Mouse (Mus musculus) inflammation-experienced regulatory T-cells, adult 6 months (primary cell): ENCODE data around the gene Rfx4. TPM values are rescaled to one million over a fixed set of nuclear protein-coding genes. Genes with fewer than 3 reads are reported as not detected.

Experiments used
- ATAC-seq: one replicate; pipeline ENCODE4 v1.8.0; 2017
- polyA plus RNA-seq, 3 experiments: library from polyadenylated mRNA; unstranded; fragments of 100-300 nt; shearing (Covaris generic); gene quantifications; one replicate each; pipeline ENCODE4 v1.2.1; 2017

Gene Rfx4
- polyA plus RNA-seq: under 1 TPM in 1 of 3 experiments, not detected in 2; 0.18 TPM

- ATAC-seq: no peak
Measured at GRCm38 (mm10) chr10:84755786-84756203, at the start of gene Rfx4. Gene Rfx4 (plus strand): TSS chr10:84756062.

DNA sequence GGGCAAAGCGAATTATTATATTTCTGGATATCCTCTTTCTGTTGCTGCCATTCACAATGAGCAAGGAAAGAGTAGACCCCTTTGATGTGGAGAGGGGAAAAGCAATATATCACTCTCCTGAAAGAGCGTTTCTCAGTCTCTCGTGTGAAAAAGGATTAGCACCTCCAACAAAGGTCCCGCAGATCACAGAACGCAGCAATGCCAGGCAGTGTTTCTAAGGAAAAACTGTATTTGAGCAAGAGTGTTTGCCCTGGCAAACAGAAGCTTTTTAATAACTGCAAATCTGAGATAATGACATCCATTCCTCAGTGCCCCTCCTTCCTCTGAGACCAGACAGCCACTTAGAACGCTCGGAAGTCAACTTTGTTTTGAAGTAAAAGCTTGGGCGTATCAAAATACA lies 49.3 kb upstream of the Rfx4 start:
- ATAC-seq: no peak

DNA sequence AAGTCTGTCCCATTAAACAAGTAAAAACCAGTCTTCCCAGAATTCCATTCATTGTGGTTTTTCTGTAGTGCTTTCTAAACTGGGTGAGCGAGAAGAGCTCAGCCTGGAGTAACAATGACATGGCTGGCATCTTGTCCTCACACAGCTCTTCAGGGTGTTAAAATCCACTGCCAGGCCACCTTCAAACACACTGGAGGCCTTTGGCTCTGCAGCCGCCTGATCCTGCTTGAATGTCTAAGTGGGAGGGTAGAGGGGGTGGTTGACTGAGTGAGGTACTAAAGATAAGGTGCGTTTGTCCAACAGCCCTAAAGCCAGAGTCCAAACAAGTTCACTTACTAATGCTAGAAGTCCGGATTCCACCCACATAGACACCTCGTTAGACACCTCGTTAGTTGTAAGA lies 48.6 kb upstream of the Rfx4 start:
- no peak for ATAC-seq

DNA sequence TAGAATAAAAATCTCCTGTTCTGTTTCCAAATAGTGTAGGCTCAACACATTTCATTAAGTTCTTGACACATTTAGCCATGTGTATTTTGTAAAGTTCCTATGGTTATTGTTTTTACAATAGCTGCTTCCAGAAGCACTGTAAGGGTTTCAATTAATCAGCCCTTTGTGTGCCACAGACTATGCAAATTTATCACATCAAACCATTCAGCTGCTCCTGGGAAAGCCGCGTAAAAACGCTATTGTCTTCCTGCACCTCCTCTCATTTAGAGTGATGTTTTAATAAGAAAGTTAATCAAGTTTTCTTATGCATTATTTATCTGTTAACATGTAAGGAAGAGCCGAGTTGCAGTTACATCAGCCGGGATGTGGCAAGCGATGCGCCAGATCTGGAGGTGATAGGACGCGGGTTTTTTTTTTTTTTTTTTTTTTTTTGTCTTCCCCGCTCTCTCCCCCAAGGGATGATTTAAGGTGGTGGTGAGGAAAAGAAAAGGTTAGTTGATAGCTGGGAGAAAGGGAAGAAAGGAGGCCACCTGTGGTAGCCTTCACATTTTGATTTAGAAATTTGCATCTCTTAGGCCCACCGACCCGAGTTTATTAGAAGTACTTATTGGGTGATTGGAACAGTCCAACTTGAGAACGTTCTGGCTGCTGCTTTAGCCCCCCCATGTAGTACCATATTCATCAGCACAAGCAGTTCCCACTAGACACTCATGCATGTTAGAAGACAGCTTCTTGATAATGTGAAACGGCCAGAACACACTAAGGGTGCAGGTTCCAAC lies 47.9 kb upstream of the Rfx4 start:
- ATAC-seq: no peak

GRCm38 (mm10) chr10:84710192-84710591 lies 45.7 kb upstream of the Rfx4 start:
- no peak for ATAC-seq

GRCm38 (mm10) chr10:84710827-84711226 lies 45.0 kb upstream of the Rfx4 start:
- no peak for ATAC-seq

DNA sequence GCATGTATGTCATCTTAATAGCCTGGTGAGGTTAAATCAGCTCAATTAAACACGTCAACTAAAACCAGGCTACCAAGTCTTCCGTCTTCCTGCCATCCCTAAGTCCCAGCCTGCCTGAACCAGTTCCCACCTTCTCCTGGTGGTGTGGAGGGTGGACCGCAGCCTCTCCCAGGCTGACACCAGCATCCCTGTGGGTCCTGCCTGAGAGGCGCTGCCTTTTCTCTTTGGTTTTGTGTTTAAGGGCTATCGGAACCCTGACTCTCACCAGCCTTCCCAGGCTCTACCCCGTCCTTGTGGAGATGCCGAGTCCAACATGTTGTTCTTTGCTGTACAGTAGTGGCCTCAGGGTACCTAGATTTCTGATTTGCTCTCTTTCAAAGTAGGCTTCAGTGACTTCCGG lies 44.4 kb upstream of the Rfx4 start:
- ATAC-seq: no peak

DNA sequence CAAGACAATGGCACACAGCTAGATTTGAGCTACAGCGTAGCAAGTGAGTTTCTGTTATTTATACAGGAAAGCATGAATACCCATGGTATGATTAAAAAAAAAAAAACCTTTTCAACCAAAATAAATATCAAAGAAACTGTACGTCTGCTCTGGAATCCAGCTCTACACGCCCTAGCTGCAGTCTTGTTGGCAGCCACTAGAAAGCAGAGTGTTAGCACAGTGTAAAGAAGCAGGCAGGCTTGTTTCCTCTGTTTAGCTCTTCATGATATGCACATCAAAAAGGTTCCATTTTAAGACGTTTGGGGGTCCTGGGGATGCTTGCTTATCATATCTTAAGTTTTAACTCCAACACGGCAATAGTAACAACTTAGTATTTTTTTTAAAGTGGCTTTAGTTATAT lies 43.9 kb upstream of the Rfx4 start:
- ATAC-seq: no peak

DNA sequence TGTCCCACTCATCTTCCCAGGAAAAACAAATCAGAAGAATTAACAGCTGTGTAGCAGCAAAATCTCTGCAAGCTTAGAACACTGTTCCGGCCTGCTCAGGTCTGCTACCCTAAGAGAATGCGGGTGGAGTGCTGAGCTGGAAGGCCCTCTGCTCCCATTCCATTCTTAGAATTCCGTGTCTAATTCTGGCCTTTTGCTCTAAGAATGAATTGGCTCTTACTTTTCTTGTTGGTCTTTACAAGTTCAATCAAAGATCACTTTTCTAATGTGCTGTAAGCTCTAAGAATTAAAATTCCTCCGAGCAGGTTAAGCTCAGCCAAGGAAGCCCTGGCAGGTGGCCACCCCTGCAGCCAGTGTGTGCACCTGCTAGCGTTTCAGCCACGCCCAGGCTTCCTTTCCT lies 43.3 kb upstream of the Rfx4 start:
- no peak for ATAC-seq

DNA sequence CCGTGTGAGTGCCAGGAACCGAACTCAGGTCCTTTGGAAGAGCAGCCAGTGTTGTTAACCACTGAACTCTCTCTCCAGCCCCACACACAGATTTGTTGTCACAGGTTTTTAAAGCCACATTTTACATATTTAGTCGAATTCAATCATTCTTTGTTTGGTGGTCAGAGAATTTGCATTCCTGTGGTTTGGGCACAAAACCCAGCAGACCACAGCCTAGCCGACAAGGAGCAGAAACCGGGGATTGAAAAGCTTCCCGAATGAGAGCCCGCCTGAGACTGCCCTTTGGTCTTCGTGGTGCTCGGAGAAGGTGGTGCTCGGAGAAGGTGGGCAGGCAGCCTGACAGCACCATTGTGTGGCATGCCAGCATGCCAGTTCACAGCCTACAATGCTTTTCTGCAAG lies 42.8 kb upstream of the Rfx4 start:
- ATAC-seq: no peak

- no peak for ATAC-seq
Measured at GRCm38 (mm10) chr10:84715639-84716038, 40.2 kb upstream of the Rfx4 start.

DNA sequence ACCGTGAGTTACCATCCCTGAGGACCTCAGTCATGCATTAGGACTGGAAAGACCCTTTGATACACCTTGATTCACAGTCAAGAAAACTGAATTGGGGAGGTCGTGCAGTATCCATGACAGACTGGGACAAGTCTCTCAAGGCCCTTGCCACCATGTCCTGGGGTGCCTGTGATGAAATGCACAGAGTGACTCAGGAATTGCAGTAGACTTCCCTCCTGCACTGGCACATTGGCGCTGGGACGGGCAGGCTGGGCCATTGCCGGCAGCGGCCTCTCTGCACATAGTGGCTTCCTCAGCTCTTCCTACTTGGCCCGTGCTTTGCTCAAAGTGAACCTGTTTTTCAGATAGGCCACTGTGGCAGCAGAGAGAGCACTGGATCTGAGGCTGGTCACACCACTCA lies 39.3 kb upstream of the Rfx4 start:
- ATAC-seq: no peak

DNA sequence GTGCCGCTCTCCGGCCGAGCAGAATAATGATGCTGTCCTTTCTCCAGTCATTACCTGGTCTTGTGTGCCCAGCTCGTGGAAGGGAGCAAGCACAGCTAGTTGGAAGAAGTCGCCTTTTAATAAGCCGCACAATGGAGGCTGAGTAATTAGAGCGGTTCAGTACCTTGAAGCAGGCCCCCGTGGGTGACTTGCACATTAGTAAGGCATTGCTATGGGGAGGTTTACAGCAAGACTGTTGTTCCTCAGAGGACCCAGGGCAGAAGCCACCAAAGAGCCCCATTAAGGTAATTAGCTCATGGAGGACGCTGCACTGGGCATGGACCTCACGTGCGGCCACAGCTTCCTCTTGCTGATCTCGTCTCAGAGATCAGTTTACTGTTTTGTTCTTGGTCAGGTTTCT lies 33.2 kb upstream of the Rfx4 start:
- ATAC-seq: no peak

DNA sequence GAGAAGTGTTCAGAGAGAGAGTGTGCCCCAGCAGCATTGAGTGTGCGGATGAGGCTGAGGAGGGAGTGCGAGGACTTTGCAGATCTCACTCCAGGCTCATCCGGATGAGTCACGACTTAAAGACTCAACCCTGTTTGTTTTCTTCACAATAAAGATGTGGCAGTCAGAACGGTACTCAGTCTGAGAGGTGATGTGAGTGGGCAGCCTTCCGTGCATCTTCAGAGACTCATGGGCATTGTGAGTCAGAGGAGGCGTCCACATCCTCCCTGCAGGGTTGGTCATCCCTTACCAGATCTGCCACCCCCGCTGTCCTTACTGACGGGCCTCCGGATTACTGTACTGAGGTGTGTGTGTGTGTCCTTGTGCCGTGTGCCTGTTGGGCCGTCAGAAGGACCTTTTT lies 28.9 kb upstream of the Rfx4 start:
- ATAC-seq: peak; percentile 78

DNA sequence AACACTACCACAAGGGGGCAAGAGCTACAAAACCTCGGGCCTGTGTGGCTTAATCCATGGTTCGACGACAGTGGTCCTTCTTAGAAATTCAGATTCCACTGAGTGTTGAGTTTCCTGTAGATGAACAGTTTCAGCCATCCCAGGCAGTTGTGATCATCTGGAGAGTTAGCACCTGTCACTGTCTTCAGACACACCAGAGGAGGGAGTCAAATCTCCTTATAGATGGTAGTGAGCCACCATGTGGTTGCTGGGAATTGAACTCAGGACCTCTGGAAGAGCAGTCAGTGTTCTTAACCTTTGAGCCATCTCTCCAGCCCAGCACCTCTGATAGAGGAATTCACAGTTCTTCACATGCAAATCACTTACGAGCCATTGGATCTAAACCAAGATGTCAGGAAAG lies 28.1 kb upstream of the Rfx4 start:
- ATAC-seq: no peak

GRCm38 (mm10) chr10:84730078-84730477 lies 25.8 kb upstream of the Rfx4 start:
- no peak for ATAC-seq

- no peak for ATAC-seq
Measured at GRCm38 (mm10) chr10:84730956-84731355, 24.9 kb upstream of the Rfx4 start.

DNA sequence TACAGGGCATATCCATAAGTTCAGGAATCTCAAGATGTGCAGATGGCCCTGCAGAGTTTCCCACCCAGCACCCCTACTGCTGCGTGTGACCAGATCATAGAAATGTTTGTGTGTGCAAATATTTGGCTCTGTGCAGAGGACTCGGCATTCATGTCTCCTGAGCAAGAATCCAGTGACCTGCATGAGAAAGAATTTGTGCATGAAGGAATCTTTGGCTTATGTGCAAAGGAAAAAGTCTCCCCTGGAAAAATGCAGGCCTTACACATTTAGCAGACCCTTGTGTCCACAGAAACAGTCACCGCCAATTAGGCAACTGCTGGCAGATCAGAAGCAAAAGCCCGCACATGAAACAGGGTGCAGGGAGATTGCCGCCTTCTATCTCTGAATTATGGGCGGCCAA lies 22.4 kb upstream of the Rfx4 start:
- no peak for ATAC-seq

GRCm38 (mm10) chr10:84754851-84755785 lies 744 bp upstream of the Rfx4 start:
- no peak for ATAC-seq

GRCm38 (mm10) chr10:84756435-84757095 lies 703 bp downstream of the Rfx4 start:
- ATAC-seq: no peak

DNA sequence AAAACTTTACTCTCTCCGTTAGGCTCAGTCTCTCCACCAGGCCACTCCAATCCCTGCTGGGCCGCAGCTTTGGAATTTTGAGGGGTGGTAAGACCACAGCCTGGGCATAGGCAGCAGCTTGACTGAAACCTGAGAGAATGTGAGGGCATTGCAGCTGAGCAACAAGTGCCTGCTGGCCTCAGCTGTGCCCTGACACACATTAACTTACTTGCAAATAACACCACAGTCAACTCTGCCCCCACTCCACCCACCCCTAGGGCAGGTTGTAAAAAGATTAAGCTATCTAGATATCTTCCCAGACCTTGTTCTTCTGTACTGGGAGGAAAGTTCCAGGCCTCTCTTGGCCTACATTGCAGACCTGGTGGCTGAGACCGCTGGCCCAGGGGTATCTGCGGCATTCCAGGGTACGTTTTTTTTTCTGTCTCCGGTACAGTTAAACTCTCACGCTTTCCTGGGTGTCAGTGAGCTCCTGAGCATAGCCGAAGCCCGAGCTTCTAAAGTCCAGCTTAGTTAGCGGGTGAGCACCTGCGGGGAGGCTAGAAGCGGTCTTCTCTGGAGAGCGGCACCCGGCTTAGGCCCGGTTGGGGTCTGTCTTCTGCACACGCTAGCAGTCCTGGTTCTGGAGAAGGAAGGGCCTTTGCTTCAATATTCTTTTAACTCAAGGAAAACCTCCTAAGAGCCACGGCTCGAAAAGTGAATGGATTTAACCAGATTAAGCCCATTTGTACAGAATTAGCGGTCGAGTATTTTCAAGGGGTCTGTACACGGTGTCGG lies 1.8 kb downstream of the Rfx4 start:
- no peak for ATAC-seq

GRCm38 (mm10) chr10:84758200-84758468 lies 2.3 kb downstream of the Rfx4 start:
- ATAC-seq: no peak
